Mouse (Mus musculus) gastrocnemius, adult 18-20 months (tissue): ENCODE measurements around the gene Map3k4. TPM values are rescaled to one million over a fixed set of nuclear protein-coding genes. Genes with fewer than 3 reads are reported as not detected.

Experiments used
- DNase-seq: peaks from one replicate; pipeline ENCODE4 v3.0.0; 2021; ENCODE audit warnings: low spot score
- total RNA-seq, 2 experiments: library from RNA; stranded (reverse); gene quantifications; 2 replicates each; pipeline ENCODE4 v1.2.3; 2021

Map3k4 gene
- total RNA-seq, 2 experiments from 2014 or later = 31.5 to 39.0 TPM

DNA sequence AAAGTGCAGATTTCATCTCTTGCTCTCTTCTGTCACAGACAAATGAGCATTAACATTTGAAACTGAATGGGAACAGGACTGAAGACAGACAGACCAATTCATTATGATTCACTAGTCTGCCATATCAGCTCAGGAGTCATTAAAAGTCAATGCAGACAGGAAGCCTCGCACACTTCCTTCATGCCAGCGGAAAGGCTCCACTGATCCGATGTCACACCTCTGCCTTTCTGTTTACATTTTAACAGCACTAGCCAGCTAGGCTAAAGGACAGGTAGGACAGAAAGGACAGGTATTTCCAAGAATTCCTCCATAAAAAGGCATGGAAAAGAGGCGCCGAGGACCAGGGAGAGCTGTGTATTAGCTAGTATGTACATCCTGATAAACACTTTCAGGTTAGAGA lies 45.6 kb downstream of the Map3k4 start:
- no peak for DNase-seq

DNA sequence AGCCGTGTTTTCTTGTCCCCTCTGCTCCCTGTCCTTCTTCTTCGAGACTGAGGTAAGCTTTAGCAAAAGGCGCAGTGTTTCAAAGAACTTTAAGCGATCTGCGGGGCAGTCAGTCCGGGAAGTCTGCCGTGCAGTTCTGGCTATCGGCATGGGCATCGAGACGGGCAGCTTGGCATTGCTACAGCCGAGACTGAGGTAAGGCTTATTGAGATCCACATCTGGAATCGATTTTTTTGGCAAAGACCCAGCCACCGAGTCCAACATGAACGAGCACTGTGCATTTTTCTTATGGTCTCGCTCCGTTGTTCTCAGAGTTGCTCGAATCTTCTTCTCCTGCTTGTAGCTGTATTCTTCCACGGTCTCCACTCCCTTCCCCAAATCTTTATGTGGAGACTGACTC lies 46.8 kb downstream of the Map3k4 start:
- DNase-seq = no peak

DNA sequence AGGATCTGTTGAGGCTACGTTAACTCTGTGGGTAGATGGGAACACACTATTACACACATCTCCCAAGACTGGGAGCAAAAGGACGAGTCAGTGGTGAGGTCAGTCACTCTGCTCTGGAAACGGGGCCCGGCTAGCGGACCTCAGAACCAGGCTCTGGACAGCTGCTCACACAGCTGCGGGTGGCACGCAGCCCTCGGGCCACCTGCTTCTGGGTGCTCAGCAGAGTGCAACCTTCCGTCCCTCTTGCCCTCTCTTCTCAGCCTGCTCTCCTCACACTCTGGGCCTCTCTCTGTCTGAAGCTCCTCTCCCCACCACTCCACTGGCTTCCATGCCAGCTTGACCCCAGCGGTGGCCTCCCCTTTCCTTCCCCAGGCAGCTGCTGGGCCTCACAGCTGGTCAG lies 50.1 kb downstream of the Map3k4 start:
- DNase-seq = peak; percentile 22

DNA sequence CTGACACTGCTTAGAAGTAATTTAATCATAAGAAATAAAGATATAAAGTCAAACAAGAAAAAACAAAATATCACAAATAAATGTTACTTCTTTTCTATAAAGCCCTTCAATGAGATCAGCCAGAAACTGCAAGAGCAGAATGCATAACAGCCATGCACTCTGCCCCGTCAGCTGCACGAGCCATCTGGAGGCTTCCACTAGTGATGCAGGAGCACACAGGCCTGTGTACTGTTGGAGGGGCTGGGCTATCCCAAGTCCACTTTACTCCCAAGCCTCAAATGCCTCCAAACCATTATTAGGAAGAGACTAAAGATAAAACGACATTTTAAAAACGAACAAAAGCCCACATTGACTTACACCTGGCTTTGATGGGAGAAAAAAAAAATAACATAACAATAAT lies 50.5 kb downstream of the Map3k4 start:
- no peak for DNase-seq

DNA sequence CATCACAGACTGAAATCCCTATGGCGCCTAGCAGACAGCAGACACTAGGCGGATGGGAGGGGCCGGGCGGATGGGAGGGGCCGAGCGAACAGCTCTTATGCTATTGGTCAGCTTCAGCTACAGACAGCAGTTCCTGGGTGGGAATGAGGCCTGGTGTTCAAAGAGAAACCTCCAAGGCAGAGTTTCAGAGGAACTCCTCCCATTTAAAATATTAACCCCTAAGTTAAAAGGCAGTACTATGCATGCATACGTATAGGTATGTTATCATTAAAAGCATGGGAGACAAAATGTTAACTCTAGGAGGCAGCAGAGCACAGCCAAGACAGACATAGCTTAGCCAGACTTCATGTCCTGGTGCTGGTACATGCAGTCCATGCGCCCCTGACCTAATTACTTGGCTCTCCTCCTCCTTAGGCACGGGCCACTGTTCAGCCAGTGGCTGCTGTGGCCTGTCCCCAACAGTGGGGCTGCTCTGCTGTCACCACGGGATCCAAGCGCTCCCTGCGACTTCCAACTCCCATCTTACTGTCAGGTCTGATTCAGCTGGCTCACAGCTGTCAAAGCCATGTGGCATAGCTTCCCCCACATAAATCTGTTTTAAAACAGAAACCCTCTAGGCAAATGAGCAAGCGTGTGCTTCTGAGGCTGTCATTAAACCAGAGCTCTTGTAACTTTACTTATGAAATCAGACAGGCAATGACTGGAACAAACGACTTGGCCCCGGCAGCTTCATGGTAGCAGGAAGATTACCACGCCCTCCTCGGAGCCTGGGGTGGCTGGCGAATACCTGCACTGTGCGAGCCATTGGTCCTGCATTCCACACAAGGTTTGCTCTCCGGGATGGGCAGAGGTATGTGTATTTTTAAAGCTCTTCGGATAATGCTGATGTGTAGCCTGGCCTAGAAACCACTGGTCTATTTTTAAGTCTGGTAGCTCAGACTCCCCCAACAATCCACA lies 52.3 kb downstream of the Map3k4 start:
- peak; percentile 65 for DNase-seq

DNA sequence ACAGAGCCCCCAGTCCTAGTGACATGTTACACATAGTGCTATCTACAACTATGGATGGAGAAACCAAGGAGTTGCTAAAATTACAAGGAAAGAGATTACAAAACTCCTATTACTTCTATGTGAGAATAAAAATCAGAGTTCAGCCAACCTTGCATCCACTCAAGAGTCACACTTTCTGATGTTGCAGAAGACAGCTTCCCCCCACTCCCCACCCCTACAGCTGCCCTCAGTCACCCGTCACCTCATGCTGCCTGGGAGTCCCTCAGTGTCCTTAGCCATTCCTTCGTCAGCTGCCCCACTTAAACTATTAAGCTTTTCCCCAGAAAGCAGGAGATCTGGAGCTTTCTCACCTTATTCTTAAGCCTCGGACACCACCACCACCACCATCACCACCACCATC lies 54.3 kb downstream of the Map3k4 start:
- DNase-seq = no peak

DNA sequence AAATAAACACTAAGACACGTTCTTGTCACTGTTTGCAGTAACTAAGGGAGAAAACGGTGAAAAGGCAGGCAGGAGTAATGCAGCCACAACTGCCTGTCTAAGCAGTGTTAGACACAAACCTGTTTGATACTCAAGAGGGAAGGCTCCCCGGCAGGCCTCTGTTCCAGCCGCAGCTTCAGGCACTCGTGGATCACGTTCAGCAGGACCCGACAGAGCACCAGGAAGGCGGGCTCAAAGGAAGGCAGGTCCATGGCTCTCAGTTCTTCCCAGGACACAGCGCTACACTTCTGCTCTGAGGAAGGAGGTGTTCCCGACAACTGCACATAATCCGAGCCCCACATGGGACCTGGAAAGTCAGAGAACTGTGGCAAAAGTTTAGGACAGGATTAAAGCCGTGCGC lies 54.8 kb downstream of the Map3k4 start:
- no peak for DNase-seq

DNA sequence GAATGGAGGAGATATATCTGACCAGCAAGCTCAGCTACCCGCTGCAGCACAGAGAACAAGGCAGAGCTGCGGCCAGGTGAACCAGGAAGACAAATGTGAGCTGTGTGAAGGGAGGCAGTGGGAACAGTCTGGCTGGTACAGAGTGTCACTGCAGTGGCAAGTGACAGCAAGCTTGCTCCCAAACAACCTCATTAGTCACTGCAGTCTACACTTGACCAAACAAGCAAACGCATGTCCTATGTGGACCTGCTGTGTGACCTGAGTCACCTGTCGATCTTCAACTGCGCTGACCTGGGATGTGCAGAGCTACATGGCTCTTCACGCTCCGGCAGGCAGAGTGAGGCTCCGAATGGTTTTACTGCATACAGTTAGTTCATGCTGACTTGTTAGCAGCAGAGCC lies 55.7 kb downstream of the Map3k4 start:
- DNase-seq = no peak

DNA sequence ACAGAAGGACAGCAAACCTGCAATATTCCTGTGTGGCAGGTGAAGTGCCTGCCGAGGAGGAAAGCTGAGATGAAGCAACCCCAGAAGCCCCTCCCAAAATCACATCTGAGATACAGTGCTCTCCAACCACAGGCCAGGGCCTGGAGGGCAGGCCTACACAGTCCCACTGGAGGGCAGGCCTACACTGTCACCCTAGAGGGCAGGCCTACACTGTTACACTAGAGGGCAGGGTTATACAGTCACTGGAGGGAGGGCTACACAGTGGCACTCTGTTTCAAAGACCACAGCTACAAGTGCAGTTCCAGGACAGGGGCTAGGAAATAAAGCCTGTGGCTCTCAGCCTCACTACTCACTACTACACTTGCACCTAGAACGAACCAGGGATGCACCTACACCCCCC lies 56.7 kb downstream of the Map3k4 start:
- no peak for DNase-seq

DNA sequence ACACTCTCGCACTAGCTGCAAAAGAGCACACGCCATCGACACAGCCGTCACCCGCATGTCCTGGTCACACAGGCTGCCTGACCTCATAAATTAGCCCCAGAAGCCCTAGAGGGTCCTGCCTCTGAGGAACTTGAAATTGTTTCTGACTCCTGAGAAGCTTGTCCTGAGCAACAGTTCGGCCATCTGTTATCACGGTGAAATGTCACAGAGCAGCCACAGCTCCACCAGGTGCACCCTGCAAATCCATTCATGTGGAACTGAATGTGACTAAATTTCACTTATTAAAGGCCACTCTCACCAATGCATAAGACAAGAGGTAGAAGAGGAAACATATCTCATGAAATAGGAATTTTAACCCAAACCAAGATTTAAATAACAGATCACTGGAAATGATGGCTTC lies 57.2 kb downstream of the Map3k4 start:
- DNase-seq = no peak

DNA sequence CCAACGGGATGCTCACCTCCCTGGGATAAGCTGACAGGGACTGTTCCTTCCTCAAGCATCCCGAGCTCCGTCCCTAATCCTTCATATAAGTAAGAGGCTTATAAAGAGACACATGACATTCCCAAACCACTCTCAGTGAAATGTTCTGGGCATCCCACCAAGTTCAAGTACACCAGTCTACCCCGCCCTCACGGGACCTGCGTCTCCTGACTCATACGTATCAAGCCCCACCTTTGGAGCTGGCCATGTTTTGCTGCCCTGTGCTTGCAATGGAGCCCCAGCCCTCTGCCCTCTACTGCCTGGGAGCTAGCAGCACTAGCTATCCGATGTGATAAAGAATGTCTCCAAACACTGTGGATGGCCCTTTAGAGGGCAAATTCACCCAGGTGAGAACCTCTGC lies 58.6 kb downstream of the Map3k4 start:
- DNase-seq = peak; percentile 24

DNA sequence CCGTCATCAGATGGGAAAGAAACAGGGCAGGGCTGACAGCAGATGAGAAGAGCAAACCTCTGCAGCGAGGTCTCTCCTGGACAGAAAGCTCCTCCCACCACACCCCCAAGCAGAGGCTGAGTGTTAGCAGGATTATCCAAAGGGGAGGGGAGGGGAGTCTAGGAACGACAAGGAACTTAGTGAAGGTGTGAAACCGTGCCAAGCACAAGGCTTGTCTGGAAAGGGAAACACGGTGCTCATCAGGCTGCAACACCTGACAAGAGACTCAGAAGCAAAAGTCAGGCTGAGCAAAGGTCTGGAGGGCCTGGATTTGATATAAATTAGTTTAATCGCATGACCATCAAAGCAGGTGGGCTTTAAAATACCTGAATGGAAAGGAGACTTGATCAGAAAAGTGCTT lies 60.1 kb downstream of the Map3k4 start:
- no peak for DNase-seq

DNA sequence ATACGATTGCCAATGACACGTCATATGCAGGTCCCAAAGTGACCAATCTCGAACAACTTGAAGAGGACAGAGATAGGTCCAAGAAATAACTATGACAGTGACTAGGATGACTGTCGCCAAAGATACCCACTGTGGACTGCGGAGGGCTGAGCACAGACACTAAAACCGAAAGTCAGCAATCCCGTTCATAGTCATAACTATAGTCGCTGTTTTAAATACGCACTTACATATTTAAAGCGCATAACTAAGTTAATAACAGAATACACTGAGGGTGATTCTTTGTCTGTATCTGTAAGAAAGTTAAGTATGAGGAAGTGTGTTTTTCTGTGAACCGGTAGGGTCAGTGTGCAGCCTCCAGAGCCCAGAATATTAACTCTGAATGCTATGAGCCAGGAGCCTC lies 62.5 kb downstream of the Map3k4 start:
- DNase-seq = no peak

DNA sequence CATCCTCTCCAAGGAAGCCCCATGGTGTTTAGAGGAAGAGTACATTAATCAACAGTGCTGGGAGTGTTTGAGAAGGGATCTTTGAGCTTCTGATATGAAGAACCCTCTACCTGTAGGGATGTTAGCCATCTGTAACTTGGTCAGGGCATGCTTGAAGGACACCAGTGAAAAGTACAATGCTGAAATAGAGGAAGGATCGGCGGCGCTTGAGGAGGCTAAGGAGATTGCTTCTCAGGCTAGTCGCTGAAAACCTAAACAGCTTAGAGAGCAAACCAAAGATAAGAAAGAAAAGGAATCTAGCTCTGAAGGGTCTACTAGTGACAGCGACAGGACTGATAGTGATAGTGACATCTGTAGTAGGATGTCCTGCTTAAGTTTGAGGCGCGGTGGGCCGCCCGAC lies 68.0 kb downstream of the Map3k4 start:
- no peak for DNase-seq

DNA sequence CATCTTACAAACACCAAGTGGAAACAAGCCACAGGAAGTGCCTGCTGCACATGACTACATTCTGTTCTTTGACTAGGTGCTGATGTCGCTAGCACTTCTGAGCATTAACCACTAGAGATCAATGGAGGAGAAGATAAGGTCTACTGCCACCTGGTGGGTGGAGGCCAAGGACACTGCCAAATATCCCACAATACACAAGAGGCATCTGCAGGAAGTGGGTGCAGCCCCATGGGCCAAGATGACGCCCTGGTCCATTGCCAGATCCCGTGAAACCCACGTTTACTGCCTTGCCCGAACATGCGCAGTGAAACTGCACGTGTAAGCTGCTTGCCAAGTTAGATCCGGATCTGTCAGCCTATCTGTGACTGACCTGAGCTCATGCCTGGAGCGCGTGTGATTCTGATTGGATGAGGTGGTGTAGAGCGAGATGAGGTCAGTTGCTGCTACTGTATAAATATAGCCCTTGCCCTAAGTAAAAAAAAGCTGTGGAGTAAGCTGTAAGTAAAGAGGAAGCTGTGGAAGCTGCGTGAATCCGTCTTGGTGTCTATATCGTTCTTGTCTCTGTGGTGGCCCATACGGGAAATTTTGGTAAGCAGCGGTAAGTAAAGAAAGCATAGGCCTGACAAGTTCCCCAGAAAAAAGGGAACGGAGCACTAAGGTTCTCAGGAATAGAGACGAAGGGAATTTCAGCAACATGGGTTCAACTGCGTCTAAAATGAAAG lies 68.7 kb downstream of the Map3k4 start:
- DNase-seq = no peak

DNA sequence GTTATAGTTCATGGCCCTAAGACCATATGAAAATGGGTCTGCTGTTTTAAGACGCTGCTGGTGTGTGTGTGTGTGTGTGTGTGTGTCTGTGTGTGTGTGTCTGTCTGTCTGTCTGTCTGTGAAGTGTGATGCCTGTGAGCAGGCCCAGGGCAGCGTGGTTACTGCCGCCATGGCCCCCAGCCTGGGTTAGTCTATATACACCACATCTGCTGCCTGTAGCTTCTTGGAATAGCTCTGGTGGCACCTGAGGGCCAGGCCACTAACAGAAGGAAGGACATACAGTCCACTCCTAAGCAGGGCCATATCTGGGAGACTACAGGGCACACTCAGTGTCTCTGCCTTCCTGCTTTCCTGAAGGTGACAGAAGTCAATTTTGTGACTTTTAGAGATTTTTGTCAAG lies 77.9 kb downstream of the Map3k4 start:
- no peak for DNase-seq

DNA sequence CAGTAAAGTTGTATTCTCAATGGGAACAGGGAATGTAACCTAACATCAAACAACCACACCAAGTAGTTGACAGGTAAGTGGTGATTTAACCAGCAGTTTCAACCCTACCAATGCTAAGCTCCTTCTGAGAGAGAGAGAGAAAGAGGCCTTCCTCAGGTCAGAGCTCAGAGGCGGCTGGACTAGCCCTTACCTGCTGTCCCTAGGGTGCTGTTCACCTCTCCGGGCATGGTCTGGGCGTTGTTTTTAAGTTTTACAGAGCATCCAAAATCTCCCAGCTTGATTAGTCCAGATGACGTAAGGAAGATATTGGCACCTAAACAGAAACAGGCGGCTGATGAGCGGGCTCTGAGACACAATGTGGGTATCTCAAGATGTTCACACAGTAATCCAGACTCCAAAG lies 85.9 kb downstream of the Map3k4 start:
- no peak for DNase-seq

DNA sequence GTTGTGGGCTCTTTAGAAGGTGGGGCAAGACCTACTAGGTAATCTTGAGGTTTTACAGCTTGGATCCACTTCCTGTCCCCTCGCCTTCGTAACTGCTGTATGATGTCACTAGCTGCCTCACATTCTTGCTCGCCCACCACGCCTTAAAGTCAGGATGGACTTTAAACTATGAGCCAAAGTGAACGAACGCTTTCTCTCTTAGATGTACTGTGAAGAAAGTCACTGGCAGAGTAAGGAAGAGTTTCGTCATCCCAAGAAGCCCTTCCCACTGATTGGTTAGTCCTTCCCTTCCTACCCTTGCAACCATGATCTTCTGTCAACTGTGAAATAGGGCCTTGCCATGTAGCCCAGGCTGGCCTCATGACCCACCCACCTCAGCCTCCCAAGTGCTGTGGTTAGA lies 87.5 kb downstream of the Map3k4 start:
- no peak for DNase-seq

DNA sequence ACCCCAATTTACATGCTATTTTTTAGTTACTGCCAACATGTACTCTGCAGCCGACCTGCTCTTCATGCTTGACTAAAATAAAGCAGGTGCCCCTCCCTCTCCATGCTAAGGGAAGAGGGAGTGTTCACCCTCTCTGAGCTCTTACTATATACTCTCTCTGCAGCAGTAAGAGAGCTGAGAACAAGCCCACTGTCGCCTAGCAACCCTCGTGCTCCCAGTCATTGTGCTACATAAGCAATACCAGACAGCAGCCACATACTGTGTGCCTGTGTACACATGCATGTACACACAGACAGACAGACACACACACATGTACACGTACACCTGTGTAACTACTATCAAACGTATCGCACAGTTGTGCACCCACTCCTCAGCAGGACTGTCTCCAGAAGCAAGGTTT lies 88.4 kb downstream of the Map3k4 start:
- no peak for DNase-seq

DNA sequence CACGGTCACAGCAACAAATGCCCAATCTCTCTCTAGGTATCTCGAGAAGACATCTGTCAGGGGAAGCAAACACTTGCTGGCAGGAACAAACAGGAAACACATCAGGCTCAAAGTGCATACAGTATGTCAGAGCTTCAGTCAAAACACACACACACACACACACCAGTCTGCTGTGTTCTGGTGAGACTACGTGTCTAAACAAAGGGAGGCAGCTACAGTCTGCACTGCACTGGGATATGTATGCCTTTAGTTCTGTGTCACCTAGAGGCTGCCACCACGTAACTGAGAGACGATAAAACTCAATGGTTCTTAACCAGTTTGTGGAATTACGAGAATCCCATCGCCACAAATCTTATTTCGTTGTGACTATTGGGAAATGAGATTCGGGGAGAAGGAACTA lies 88.8 kb downstream of the Map3k4 start:
- no peak for DNase-seq

DNA sequence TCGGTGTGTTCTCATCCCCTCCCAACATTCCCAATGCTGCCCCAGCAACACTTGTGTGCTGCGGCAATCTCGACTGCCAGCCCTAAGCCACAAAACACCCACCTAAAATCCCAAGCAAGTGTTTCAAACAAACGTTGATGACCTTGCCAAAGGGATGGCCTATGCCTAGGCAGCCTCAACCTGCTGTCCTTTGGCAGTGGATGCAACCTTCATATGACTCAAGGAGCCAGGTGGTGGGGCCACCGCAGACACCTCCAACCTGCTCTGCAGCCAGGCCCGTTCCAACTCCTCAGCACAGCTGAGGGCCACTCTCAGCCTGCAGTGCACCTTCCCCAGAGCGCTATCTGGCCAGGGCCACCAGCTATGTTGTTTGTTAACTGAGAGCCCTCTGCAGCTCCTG lies 90.1 kb downstream of the Map3k4 start:
- DNase-seq = no peak

DNA sequence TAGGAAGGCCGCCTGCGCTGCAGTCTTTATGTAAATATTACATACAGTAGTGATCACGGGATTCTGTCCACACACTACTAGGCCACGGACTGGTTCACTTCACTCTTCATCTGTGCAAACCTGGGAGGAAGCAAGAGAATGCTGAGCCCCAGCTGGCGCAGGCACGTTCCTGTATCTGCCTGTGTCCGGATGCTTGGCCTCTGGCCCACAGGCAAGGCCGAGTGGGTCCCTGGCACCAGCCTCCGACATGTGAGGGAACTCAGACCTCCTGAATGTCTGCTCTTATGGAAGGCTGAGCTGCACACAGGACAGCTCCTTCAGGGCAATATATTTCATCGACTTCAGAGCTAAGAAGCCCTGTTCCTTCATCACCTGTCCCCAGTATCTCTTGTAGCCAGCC lies 90.6 kb downstream of the Map3k4 start:
- no peak for DNase-seq

DNA sequence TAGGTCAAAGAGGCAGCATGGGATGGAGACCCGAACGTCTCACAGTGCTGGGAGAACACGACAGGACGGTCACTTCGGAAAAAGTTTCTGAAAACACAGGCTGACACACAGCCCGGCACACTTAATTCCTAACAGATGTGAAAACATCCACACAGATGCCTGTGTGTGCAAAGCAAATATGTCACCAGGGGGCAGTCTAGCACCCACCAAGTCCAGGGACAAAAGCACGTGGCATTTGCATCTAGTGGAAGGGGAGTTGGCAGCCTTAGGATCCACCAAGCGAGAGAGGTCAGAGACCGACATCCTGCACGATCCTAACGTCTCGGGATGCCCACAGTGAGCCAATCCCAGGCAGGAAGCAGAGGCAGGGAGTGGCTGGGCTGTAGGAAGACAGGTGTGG lies 92.0 kb downstream of the Map3k4 start:
- DNase-seq = peak; percentile 35
